Mouse (Mus musculus): ENCODE results near the gene 1600014C23Rik.

Gene 1600014C23Rik

GRCm38 (mm10) chr17:45689120-45689519, 44.5 kb downstream of the 1600014C23Rik start:
- DNase-seq (ENCODE audit: low spot score), result no peak

DNA sequence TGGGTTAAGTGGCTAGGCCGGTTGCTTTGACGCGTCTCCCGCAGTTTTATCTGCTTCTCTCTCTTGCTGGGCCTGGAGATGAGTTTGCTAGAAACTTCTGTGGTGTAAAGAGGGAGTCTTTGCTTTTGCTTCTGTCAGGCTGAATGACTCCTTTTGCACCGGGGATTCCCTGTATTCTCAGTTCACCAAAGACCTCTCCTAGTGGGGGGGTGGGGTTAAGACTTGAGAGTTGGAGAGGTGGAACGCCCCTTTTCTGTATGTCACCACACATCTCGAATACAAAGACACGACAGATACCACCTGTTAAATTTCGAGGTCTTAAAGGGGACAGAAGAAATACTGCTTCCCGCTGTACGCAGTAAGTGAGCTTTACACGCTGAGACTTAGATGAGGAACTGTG, 46.9 kb downstream of the 1600014C23Rik start, which contains the start of gene Tmem63b:
Gene Tmem63b, minus strand, starts transcription at position 190 of the 400 bp plus-strand sequence.
- no peak for DNase-seq (ENCODE audit: low spot score)

- DNase-seq (ENCODE audit: low spot score), result peak; percentile 71
These were observed 47.5 kb downstream of the 1600014C23Rik start, which contains the start of gene Mrpl14 for GRCm38 (mm10) chr17:45686093-45686619. Gene Mrpl14 (plus strand): TSS chr17:45686322.

- DNase-seq (ENCODE audit: low spot score), result no peak
These were observed 48.2 kb downstream of the 1600014C23Rik start for GRCm38 (mm10) chr17:45685171-45686092.

GRCm38 (mm10) chr17:45684667-45685131, 48.9 kb downstream of the 1600014C23Rik start:
- DNase-seq (ENCODE audit: low spot score), result no peak

All from urinary bladder, postnatal 10 days (tissue).